Mouse (Mus musculus): ENCODE measurements around the gene Atp8b5. TPM values are rescaled to one million over a fixed set of nuclear protein-coding genes. Genes with fewer than 3 reads are reported as not detected.

Gene Atp8b5
- polyA plus RNA-seq, 1 experiment from 2014 or later: 0.52 TPM

GRCm38 (mm10) chr4:43417269-43418062, 150.5 kb downstream of the Atp8b5 start:
- no peak overlapping the region for H3K4me3 ChIP-seq (ENCODE audit: low read depth, low read length)
- 78% methylated on average over 16 of the region's 16 CpGs for WGBS
- no peaks in the 10 kb centered on the region for H3K27me3 ChIP-seq (ENCODE audit: control insufficient read depth, insufficient read depth, low read length)
- H3K36me3 ChIP-seq (ENCODE audit: control insufficient read depth, insufficient read depth, low read length): peaks cover 10% of the 10 kb centered on the region
- no peak for ATAC-seq (ENCODE audit: insufficient read depth, low FRiP score, low TSS enrichment)
- no peak overlapping the region for H3K4me2 ChIP-seq (ENCODE audit: low read depth)
- no peak for DNase-seq (ENCODE audit: low spot score)
- H3K27ac ChIP-seq (ENCODE audit: low read depth, low read length): no peak overlapping the region
- H3K9ac ChIP-seq (ENCODE audit: low read length): no peak overlapping the region
- H3K4me1 ChIP-seq (ENCODE audit: control insufficient read depth, insufficient read depth, low read length): no peaks in the 10 kb centered on the region
- no peaks in the 10 kb centered on the region for H3K9me3 ChIP-seq (ENCODE audit: control insufficient read depth, low read length)

- H3K4me3 ChIP-seq (ENCODE audit: low read depth, low read length): no peak overlapping the region
- no peak for ATAC-seq (ENCODE audit: insufficient read depth, low FRiP score, low TSS enrichment)
- H3K36me3 ChIP-seq (ENCODE audit: control insufficient read depth, insufficient read depth, low read length): peaks cover 10% of the 10 kb centered on the region
- no peak overlapping the region for H3K9ac ChIP-seq (ENCODE audit: low read length)
- no peak overlapping the region for H3K4me2 ChIP-seq (ENCODE audit: low read depth)
- no peaks in the 10 kb centered on the region for H3K4me1 ChIP-seq (ENCODE audit: control insufficient read depth, insufficient read depth, low read length)
- DNase-seq (ENCODE audit: low spot score): no peak
- no peak overlapping the region for H3K27ac ChIP-seq (ENCODE audit: low read depth, low read length)
- no peaks in the 10 kb centered on the region for H3K27me3 ChIP-seq (ENCODE audit: control insufficient read depth, insufficient read depth, low read length)
- no peaks in the 10 kb centered on the region for H3K9me3 ChIP-seq (ENCODE audit: control insufficient read depth, low read length)
- 82% methylated on average over 4 of the region's 4 CpGs for WGBS
Measured at GRCm38 (mm10) chr4:43418450-43418849, 151.5 kb downstream of the Atp8b5 start.

DNA sequence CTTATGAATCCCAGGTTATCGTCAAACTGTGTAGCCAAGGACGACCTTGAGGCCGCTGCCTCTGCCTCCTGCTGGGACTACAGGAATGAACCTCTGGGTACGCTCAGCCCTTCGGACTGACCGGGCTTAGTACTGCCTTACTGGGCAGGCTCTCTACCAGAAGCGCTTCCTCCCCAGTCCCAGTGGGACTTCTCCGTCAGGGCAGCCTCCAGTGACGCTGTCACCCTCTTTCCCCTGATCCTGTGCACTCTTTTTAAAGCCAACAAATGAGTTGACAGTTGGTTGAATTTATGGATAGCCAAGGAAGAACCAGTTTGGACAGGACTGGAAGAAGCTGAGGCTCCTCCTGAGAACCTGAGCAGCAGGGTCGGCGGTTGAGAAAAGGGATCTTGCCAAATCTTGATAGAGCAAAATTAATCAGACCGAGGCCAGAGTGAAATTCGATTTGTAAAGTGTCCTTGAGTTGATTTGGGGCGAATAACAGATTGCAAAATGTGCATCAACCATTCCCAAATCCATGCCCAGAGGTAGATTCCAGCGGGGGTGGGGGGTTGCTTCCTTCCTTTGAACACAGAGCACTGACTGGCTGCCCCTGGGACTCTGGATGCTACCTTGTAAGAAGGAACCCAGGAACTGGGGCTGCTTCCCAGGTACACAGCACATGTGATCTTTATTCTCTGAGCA, 152.2 kb downstream of the Atp8b5 start:
- Histone ChIP-seq H3K27ac (ENCODE audit: low read depth, low read length) (no peak overlapping the region), H3K9me3 (ENCODE audit: control insufficient read depth, low read length) (no peaks in the 10 kb centered on the region), H3K4me1 (ENCODE audit: control insufficient read depth, insufficient read depth, low read length) (no peaks in the 10 kb centered on the region), H3K27me3 (ENCODE audit: control insufficient read depth, insufficient read depth, low read length) (0 out of 2 replicates have a peak, but pooled peaks cover 2% of the 10 kb centered on the region), H3K4me2 (ENCODE audit: low read depth) (no peak overlapping the region), H3K4me3 (ENCODE audit: low read depth, low read length) (no peak overlapping the region), H3K9ac (ENCODE audit: low read length) (no peak overlapping the region), H3K36me3 (ENCODE audit: control insufficient read depth, insufficient read depth, low read length) (peaks cover 12% of the 10 kb centered on the region)
- DNase-seq (ENCODE audit: low spot score) (no peak), ATAC-seq (ENCODE audit: insufficient read depth, low FRiP score, low TSS enrichment) (no peak)
- WGBS: 59% methylated on average over 15 of the region's 15 CpGs

DNA sequence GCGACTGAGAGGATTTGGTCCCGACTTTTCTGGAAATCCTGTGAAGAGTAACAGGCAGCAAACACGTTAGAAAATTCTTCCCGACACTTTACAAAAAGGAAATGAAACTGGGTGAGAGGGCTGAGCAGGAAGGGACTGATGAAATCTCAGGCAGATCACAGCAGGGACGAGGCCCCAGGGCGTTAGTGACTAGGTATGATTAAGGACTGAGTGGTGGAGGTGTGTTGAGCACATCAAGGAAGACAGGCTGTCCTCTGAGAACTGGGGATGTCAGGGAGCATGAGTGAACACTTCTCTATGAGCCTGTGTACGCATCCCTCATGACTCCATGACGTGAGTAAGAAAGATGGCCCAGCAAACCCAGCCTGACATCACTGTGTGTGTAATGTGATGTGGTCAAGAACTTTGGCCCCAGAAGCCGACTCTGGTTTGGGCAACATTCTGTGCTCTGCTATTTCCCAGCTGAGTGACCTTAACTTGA, 152.9 kb downstream of the Atp8b5 start:
- 72% methylated on average over 9 of the region's 9 CpGs for WGBS
- Histone ChIP-seq H3K9me3 (ENCODE audit: control insufficient read depth, low read length) (no peaks in the 10 kb centered on the region), H3K27ac (ENCODE audit: low read depth, low read length) (no peak overlapping the region), H3K4me2 (ENCODE audit: low read depth) (no peak overlapping the region), H3K4me3 (ENCODE audit: low read depth, low read length) (no peak overlapping the region), H3K27me3 (ENCODE audit: control insufficient read depth, insufficient read depth, low read length) (peaks cover 3% of the 10 kb centered on the region), H3K9ac (ENCODE audit: low read length) (no peak overlapping the region), H3K36me3 (ENCODE audit: control insufficient read depth, insufficient read depth, low read length) (peaks cover 13% of the 10 kb centered on the region), H3K4me1 (ENCODE audit: control insufficient read depth, insufficient read depth, low read length) (no peaks in the 10 kb centered on the region)
- ATAC-seq (ENCODE audit: insufficient read depth, low FRiP score, low TSS enrichment): no peak
- no peak for DNase-seq (ENCODE audit: low spot score)

DNA sequence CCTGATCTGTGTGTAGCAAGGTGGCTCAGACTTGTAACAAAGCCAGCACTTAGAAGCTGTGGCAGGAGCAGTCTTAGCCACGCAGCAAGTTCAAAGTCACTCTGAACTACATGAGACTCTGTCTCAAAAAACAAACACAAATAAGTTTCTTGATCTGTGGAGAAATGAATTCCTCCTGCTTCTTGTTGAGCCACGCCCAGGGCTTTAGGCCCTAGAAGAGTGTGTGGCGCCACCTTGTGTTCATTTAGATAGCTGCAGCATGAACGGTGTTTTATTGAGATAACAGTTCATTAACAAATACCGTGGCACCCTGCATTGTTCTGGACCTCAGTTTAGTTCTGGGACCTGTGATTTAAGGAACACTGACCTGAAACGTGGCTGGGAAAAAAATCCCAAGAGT, 153.3 kb downstream of the Atp8b5 start:
- DNase-seq (ENCODE audit: low spot score) (peak; percentile 75), ATAC-seq (ENCODE audit: insufficient read depth, low FRiP score, low TSS enrichment) (no peak)
- 7% methylated on average over 6 of the region's 6 CpGs for WGBS
- Histone ChIP-seq H3K36me3 (ENCODE audit: control insufficient read depth, insufficient read depth, low read length) (peaks cover 14% of the 10 kb centered on the region), H3K27me3 (ENCODE audit: control insufficient read depth, insufficient read depth, low read length) (peaks cover 8% of the 10 kb centered on the region), H3K4me2 (ENCODE audit: low read depth) (no peak overlapping the region), H3K27ac (ENCODE audit: low read depth, low read length) (no peak overlapping the region), H3K4me1 (ENCODE audit: control insufficient read depth, insufficient read depth, low read length) (0 out of 2 replicates have a peak, but pooled peaks cover under 1% of the 10 kb centered on the region), H3K4me3 (ENCODE audit: low read depth, low read length) (no peak overlapping the region), H3K9ac (ENCODE audit: low read length) (no peak overlapping the region), H3K9me3 (ENCODE audit: control insufficient read depth, low read length) (no peaks in the 10 kb centered on the region)

GRCm38 (mm10) chr4:43421632-43422240, 154.8 kb downstream of the Atp8b5 start:
- no peak overlapping the region for H3K4me3 ChIP-seq (ENCODE audit: low read depth, low read length)
- peaks cover 6% of the 10 kb centered on the region for H3K36me3 ChIP-seq (ENCODE audit: control insufficient read depth, insufficient read depth, low read length)
- H3K9ac ChIP-seq (ENCODE audit: low read length): no peak overlapping the region
- H3K4me1 ChIP-seq (ENCODE audit: control insufficient read depth, insufficient read depth, low read length): peaks cover 8% of the 10 kb centered on the region; the same call in 1 of the 2 replicates
- WGBS: 76% methylated on average over 28 of the region's 28 CpGs
- no peaks in the 10 kb centered on the region for H3K9me3 ChIP-seq (ENCODE audit: control insufficient read depth, low read length)
- ATAC-seq (ENCODE audit: insufficient read depth, low FRiP score, low TSS enrichment) (no peak), DNase-seq (ENCODE audit: low spot score) (no peak)
- H3K4me2 ChIP-seq (ENCODE audit: low read depth): no peak overlapping the region
- H3K27ac ChIP-seq (ENCODE audit: low read depth, low read length): no peak overlapping the region
- peaks cover 22% of the 10 kb centered on the region for H3K27me3 ChIP-seq (ENCODE audit: control insufficient read depth, insufficient read depth, low read length)

Other genes starting within 250 kb of the Atp8b5 start
- 20.4 and 23.1 TPM in 2 replicates for gene Pigo, start 241.3 kb upstream of the Atp8b5 start, polyA plus RNA-seq (2014; fragmentation: Nextera tagmentation; extraction: Ambion mirVana)
- gene Stoml2, start 235.4 kb upstream of the Atp8b5 start, polyA plus RNA-seq (2014; fragmentation: Nextera tagmentation; extraction: Ambion mirVana): 360 and 370 TPM in 2 replicates
- gene Fam214b, start 220.9 kb upstream of the Atp8b5 start, polyA plus RNA-seq (2014; fragmentation: Nextera tagmentation; extraction: Ambion mirVana): 18.1 and 19.0 TPM in 2 replicates
- 16.1 and 18.9 TPM in 2 replicates for gene Unc13b, start 208.2 kb upstream of the Atp8b5 start, polyA plus RNA-seq (2014; fragmentation: Nextera tagmentation; extraction: Ambion mirVana)
- 17.9 and 20.0 TPM in 2 replicates for gene Rusc2, start 114.8 kb downstream of the Atp8b5 start, polyA plus RNA-seq (2014; fragmentation: Nextera tagmentation; extraction: Ambion mirVana)
- 0.20 TPM in 1 of 2 replicates, not detected in the other for gene Fam166b, start 162.0 kb downstream of the Atp8b5 start, polyA plus RNA-seq (2014; fragmentation: Nextera tagmentation; extraction: Ambion mirVana)
- gene Tesk1, start 174.8 kb downstream of the Atp8b5 start, polyA plus RNA-seq (2014; fragmentation: Nextera tagmentation; extraction: Ambion mirVana): 8.6 and 9.5 TPM in 2 replicates
- gene Cd72, start 187.5 kb downstream of the Atp8b5 start, polyA plus RNA-seq (2014; fragmentation: Nextera tagmentation; extraction: Ambion mirVana): 2.1 and 2.8 TPM in 2 replicates
- gene Sit1, start 216.6 kb downstream of the Atp8b5 start, polyA plus RNA-seq (2014; fragmentation: Nextera tagmentation; extraction: Ambion mirVana): not detected in 2 replicates
- gene Ccdc107, start 225.7 kb downstream of the Atp8b5 start, polyA plus RNA-seq (2014; fragmentation: Nextera tagmentation; extraction: Ambion mirVana): 46.6 and 55.9 TPM in 2 replicates
- 36.7 and 39.3 TPM in 2 replicates for gene Arhgef39, start 232.5 kb downstream of the Atp8b5 start, polyA plus RNA-seq (2014; fragmentation: Nextera tagmentation; extraction: Ambion mirVana)
- gene Car9, start 239.8 kb downstream of the Atp8b5 start, polyA plus RNA-seq (2014; fragmentation: Nextera tagmentation; extraction: Ambion mirVana): 0.23 and 0.44 TPM in 2 replicates

All from neural tube, embryonic 11.5 days (tissue).